Mouse (Mus musculus): ENCODE results near the gene Slc35e3. TPM values are rescaled to one million over a fixed set of nuclear protein-coding genes. Genes with fewer than 3 reads are reported as not detected.
"Not testable (repeated sequence)": the region's sequence is repeated elsewhere in the genome, so short reads cannot be mapped to it uniquely, and the experiment has no call there.

Gene Slc35e3
- total and polyA plus RNA-seq, 2 experiments from 2014 or later: 24.4 to 31.0 TPM

- H3K4me2 ChIP-seq (ENCODE audit: low read depth, low read length, poor library complexity, severe bottlenecking): no peak overlapping the region
- H3K9me3 ChIP-seq (ENCODE audit: low read length): no peaks in the 10 kb centered on the region
- TF ChIP-seq CTCF (IDR thresholded peaks at IDR 0.05): no peak
- ATAC-seq (ENCODE audit: low FRiP score) (no peak), DNase-seq (ENCODE audit: low spot score) (no peak)
- 94% methylated on average over 6 of the region's 6 CpGs for WGBS
- no peak overlapping the region for H3K9ac ChIP-seq (replicated peaks; ENCODE audit: low read length, poor library complexity, severe bottlenecking)
- H3K27ac ChIP-seq (ENCODE audit: low read depth, low read length): no peak overlapping the region
- no peak overlapping the region for H3K4me3 ChIP-seq (ENCODE audit: low read depth, low read length)
- peaks cover 9% of the 10 kb centered on the region; the same call in 1 of the 2 replicates for H3K4me1 ChIP-seq (ENCODE audit: insufficient read depth, low read length)
- H3K27me3 ChIP-seq (ENCODE audit: insufficient read depth, low read length): no peaks in the 10 kb centered on the region
- peaks cover 35% of the 10 kb centered on the region for H3K36me3 ChIP-seq (ENCODE audit: insufficient read depth, low read length)
Measured at GRCm38 (mm10) chr10:117739648-117739948, 6.6 kb downstream of the Slc35e3 start.

- Histone ChIP-seq H3K9me3 (ENCODE audit: low read length) (no peaks in the 10 kb centered on the region), H3K4me2 (ENCODE audit: low read depth, low read length, poor library complexity, severe bottlenecking) (no peak overlapping the region), H3K27me3 (ENCODE audit: insufficient read depth, low read length) (no peaks in the 10 kb centered on the region), H3K4me1 (ENCODE audit: insufficient read depth, low read length) (peaks cover 7% of the 10 kb centered on the region; the same call in 1 of the 2 replicates), H3K27ac (ENCODE audit: low read depth, low read length) (no peak overlapping the region), H3K9ac (replicated peaks; ENCODE audit: low read length, poor library complexity, severe bottlenecking) (no peak overlapping the region), H3K36me3 (ENCODE audit: insufficient read depth, low read length) (peaks cover 35% of the 10 kb centered on the region), H3K4me3 (ENCODE audit: low read depth, low read length) (no peak overlapping the region)
- 96% methylated on average over 15 of the region's 15 CpGs for WGBS
- no peak for TF ChIP-seq CTCF (IDR thresholded peaks at IDR 0.05)
- DNase-seq (ENCODE audit: low spot score) (no peak), ATAC-seq (ENCODE audit: low FRiP score) (no peak)
Measured at GRCm38 (mm10) chr10:117738928-117739647, 7.1 kb downstream of the Slc35e3 start.

- Histone ChIP-seq H3K36me3 (ENCODE audit: insufficient read depth, low read length) (peaks cover 35% of the 10 kb centered on the region), H3K27me3 (ENCODE audit: insufficient read depth, low read length) (no peaks in the 10 kb centered on the region), H3K4me2 (ENCODE audit: low read depth, low read length, poor library complexity, severe bottlenecking) (no peak overlapping the region), H3K9ac (replicated peaks; ENCODE audit: low read length, poor library complexity, severe bottlenecking) (no peak overlapping the region), H3K4me1 (ENCODE audit: insufficient read depth, low read length) (no peaks in the 10 kb centered on the region), H3K4me3 (ENCODE audit: low read depth, low read length) (no peak overlapping the region), H3K27ac (ENCODE audit: low read depth, low read length) (no peak overlapping the region), H3K9me3 (ENCODE audit: low read length) (no peaks in the 10 kb centered on the region)
- WGBS: 78% methylated on average over 13 of the region's 13 CpGs
- ATAC-seq (ENCODE audit: low FRiP score): no peak
- no peak for DNase-seq (ENCODE audit: low spot score)
- TF ChIP-seq CTCF (IDR thresholded peaks at IDR 0.05): no peak
Measured at GRCm38 (mm10) chr10:117738140-117738921, 7.8 kb downstream of the Slc35e3 start.

GRCm38 (mm10) chr10:117737498-117737897 lies 8.7 kb downstream of the Slc35e3 start:
- peaks cover 35% of the 10 kb centered on the region for H3K36me3 ChIP-seq (ENCODE audit: insufficient read depth, low read length)
- H3K4me1 ChIP-seq (ENCODE audit: insufficient read depth, low read length); H3K4me2 ChIP-seq (ENCODE audit: low read depth, low read length, poor library complexity, severe bottlenecking); DNase-seq (ENCODE audit: low spot score); ATAC-seq (ENCODE audit: low FRiP score); H3K27ac ChIP-seq (ENCODE audit: low read depth, low read length); H3K27me3 ChIP-seq (ENCODE audit: insufficient read depth, low read length); H3K9ac ChIP-seq (replicated peaks; ENCODE audit: low read length, poor library complexity, severe bottlenecking); H3K9me3 ChIP-seq (ENCODE audit: low read length); H3K4me3 ChIP-seq (ENCODE audit: low read depth, low read length): not testable (repeated sequence)
- WGBS: 97% methylated on average over 8 of the region's 8 CpGs

- Histone ChIP-seq H3K4me2 (ENCODE audit: low read depth, low read length, poor library complexity, severe bottlenecking) (no peak overlapping the region), H3K27ac (ENCODE audit: low read depth, low read length) (no peak overlapping the region), H3K4me1 (ENCODE audit: insufficient read depth, low read length) (no peaks in the 10 kb centered on the region), H3K36me3 (ENCODE audit: insufficient read depth, low read length) (peaks cover 35% of the 10 kb centered on the region), H3K9ac (replicated peaks; ENCODE audit: low read length, poor library complexity, severe bottlenecking) (no peak overlapping the region), H3K27me3 (ENCODE audit: insufficient read depth, low read length) (no peaks in the 10 kb centered on the region), H3K9me3 (ENCODE audit: low read length) (no peaks in the 10 kb centered on the region), H3K4me3 (ENCODE audit: low read depth, low read length) (no peak overlapping the region)
- ATAC-seq (ENCODE audit: low FRiP score) (no peak), DNase-seq (ENCODE audit: low spot score) (no peak)
- 85% methylated on average over 4 of the region's 4 CpGs for WGBS
- TF ChIP-seq CTCF (IDR thresholded peaks at IDR 0.05): no peak
Measured at GRCm38 (mm10) chr10:117737075-117737474, 9.1 kb downstream of the Slc35e3 start.

- ATAC-seq (ENCODE audit: low FRiP score) (no peak), DNase-seq (ENCODE audit: low spot score) (no peak)
- Histone ChIP-seq H3K4me2 (ENCODE audit: low read depth, low read length, poor library complexity, severe bottlenecking) (no peak overlapping the region), H3K36me3 (ENCODE audit: insufficient read depth, low read length) (peaks cover 35% of the 10 kb centered on the region), H3K4me3 (ENCODE audit: low read depth, low read length) (no peak overlapping the region), H3K27ac (ENCODE audit: low read depth, low read length) (no peak overlapping the region), H3K9me3 (ENCODE audit: low read length) (no peaks in the 10 kb centered on the region), H3K4me1 (ENCODE audit: insufficient read depth, low read length) (no peaks in the 10 kb centered on the region), H3K27me3 (ENCODE audit: insufficient read depth, low read length) (no peaks in the 10 kb centered on the region), H3K9ac (replicated peaks; ENCODE audit: low read length, poor library complexity, severe bottlenecking) (no peak overlapping the region)
- 91% methylated on average over 5 of the region's 5 CpGs for WGBS
- TF ChIP-seq CTCF (IDR thresholded peaks at IDR 0.05): no peak
Measured at GRCm38 (mm10) chr10:117736573-117736972, 9.6 kb downstream of the Slc35e3 start.

GRCm38 (mm10) chr10:117735396-117735795 lies 10.8 kb downstream of the Slc35e3 start:
- H3K9ac ChIP-seq (replicated peaks; ENCODE audit: low read length, poor library complexity, severe bottlenecking); DNase-seq (ENCODE audit: low spot score); ATAC-seq (ENCODE audit: low FRiP score); H3K4me2 ChIP-seq (ENCODE audit: low read depth, low read length, poor library complexity, severe bottlenecking); H3K27ac ChIP-seq (ENCODE audit: low read depth, low read length); H3K4me3 ChIP-seq (ENCODE audit: low read depth, low read length); H3K9me3 ChIP-seq (ENCODE audit: low read length); H3K4me1 ChIP-seq (ENCODE audit: insufficient read depth, low read length); H3K27me3 ChIP-seq (ENCODE audit: insufficient read depth, low read length): not testable (repeated sequence)
- H3K36me3 ChIP-seq (ENCODE audit: insufficient read depth, low read length): peaks cover 32% of the 10 kb centered on the region
- 92% methylated on average over 11 of the region's 12 CpGs for WGBS

- not testable (repeated sequence) for DNase-seq (ENCODE audit: low spot score); H3K4me2 ChIP-seq (ENCODE audit: low read depth, low read length, poor library complexity, severe bottlenecking); H3K4me1 ChIP-seq (ENCODE audit: insufficient read depth, low read length); H3K9ac ChIP-seq (replicated peaks; ENCODE audit: low read length, poor library complexity, severe bottlenecking); H3K9me3 ChIP-seq (ENCODE audit: low read length); H3K27ac ChIP-seq (ENCODE audit: low read depth, low read length); ATAC-seq (ENCODE audit: low FRiP score); H3K27me3 ChIP-seq (ENCODE audit: insufficient read depth, low read length); H3K4me3 ChIP-seq (ENCODE audit: low read depth, low read length)
- WGBS: 86% methylated on average over 9 of the region's 10 CpGs
- H3K36me3 ChIP-seq (ENCODE audit: insufficient read depth, low read length): peaks cover 24% of the 10 kb centered on the region
Measured at GRCm38 (mm10) chr10:117734104-117734852, 11.9 kb downstream of the Slc35e3 start.
